Mouse (Mus musculus) hindbrain, embryonic 11.5 days (tissue): ENCODE data around the gene Gm17482. TPM values are rescaled to one million over a fixed set of nuclear protein-coding genes. Genes with fewer than 3 reads are reported as not detected.

Source experiments
- ATAC-seq: fragments of 200-750 bp; cut with Nextera tagmentation; 2 replicates; pipeline ENCODE4 v1.8.0; 2017; ENCODE audit warnings: mild to moderate bottlenecking, moderate TSS enrichment, moderate library complexity; ENCODE audit not compliant: low FRiP score
- DNase-seq: peaks from one replicate; pipeline ENCODE4 v3.0.0-alpha.2; 2015; ENCODE audit warnings: low spot score
- H3K27ac ChIP-seq: fragments of 300-500 bp; sonication (generic); 2 replicates; pipeline ENCODE4 v1.5.1; 2014; ENCODE audit warnings: mild to moderate bottlenecking, low read depth, low read length
- H3K27me3 ChIP-seq: fragments of 300-500 bp; sonication (generic); 2 replicates; pipeline ENCODE4 v1.6.1; 2014; ENCODE audit warnings: mild to moderate bottlenecking, low read length, moderate library complexity, mixed read lengths; ENCODE audit not compliant: control insufficient read depth, insufficient read depth
- H3K36me3 ChIP-seq: fragments of 300-500 bp; sonication (generic); 2 replicates; pipeline ENCODE4 v1.6.1; 2014; ENCODE audit warnings: mild to moderate bottlenecking, low read length, moderate library complexity, mixed read lengths; ENCODE audit not compliant: control insufficient read depth, insufficient read depth
- H3K4me1 ChIP-seq: fragments of 300-500 bp; sonication (generic); replicated peaks from 2 replicates; pipeline ENCODE4 v1.6.1; 2014; ENCODE audit warnings: low read length, mixed read lengths; ENCODE audit not compliant: control insufficient read depth, insufficient read depth
- H3K4me2 ChIP-seq: fragments of 300-500 bp; sonication (generic); replicated peaks from 2 replicates; pipeline ENCODE4 v1.6.1; 2014; ENCODE audit warnings: mild to moderate bottlenecking, low read depth, low read length
- H3K4me3 ChIP-seq: fragments of 300-500 bp; sonication (generic); 2 replicates; pipeline ENCODE4 v1.5.1; 2014; ENCODE audit warnings: low read depth, low read length
- H3K9ac ChIP-seq: fragments of 300-500 bp; sonication (generic); 2 replicates; pipeline ENCODE4 v1.6.1; 2014; ENCODE audit warnings: low read depth, low read length
- H3K9me3 ChIP-seq: fragments of 300-500 bp; sonication (generic); 2 replicates; pipeline ENCODE4 v1.6.1; 2016; ENCODE audit warnings: low read length; ENCODE audit not compliant: control insufficient read depth
- WGBS: fragments of 180-500 bp; shearing (Covaris S2); extraction: QIAGEN DNeasy Blood & Tissue Kit; methylation state at CpG from one replicate; pipeline ENCODE4 v1.1.7; 2014; 5-methylcytosine and 5-hydroxymethylcytosine counted together
- polyA plus RNA-seq: library from polyadenylated mRNA; unstranded; fragments of >200 nt; fragmentation: Nextera tagmentation; extraction: Ambion mirVana; gene quantifications from 2 replicates; pipeline ENCODE4 v1.2.1, GENCODE M21; 2014

Gm17482 gene
- polyA plus RNA-seq, 1 experiment from 2014 or later: not detected

DNA sequence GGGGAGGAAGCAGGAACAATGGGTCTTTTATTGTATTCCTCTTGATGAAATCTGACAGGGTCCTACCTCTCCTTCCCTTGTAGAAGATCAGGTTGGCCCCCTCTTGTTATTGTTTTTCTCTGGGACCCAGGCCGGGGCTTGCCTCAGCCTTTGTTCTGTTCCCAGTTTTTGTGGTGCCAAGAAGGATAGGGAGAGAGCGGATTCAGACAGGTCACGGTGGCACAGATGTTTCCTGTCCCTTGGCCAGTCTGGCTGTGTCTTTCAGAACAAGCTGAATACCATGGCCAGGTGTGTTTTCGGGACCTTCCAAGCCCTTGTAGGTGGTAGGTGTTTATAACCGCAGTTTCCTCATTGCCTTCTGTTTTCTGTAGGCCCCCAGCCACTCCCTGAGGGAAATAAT, 14.0 kb upstream of the Gm17482 start:
- ATAC-seq (no peak), DNase-seq (peak; percentile 3)
- Histone ChIP-seq H3K27ac (no peak overlapping the region), H3K36me3 (no peaks in the 10 kb centered on the region), H3K4me1 (no peaks in the 10 kb centered on the region), H3K4me2 (no peak overlapping the region), H3K9me3 (no peaks in the 10 kb centered on the region), H3K27me3 (no peaks in the 10 kb centered on the region), H3K9ac (no peak overlapping the region), H3K4me3 (no peak overlapping the region)
- 54% methylated on average over 5 of the region's 5 CpGs for whole genome bisulfite sequencing

DNA sequence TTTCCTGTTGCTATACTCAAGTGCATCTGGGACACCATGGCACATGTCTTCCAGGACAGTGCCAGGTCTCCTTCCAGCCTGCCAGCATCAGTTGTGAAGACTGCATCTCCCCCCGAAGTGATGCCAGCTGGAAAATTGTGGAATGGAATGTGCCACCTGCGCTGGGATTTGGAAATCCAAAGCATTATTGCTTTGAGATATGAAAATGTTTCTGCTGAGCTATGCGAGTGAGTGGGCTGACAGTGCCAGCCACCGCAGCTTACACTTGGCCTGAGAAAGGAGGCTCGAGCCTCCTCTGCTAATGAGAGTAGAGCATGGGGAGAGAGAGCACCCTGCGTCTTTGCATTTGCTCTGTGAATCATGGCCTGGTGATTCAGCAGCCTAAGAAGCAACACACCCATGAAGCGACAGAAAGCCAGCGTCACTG, 5.9 kb upstream of the Gm17482 start:
- DNase-seq (no peak), ATAC-seq (no peak)
- Histone ChIP-seq H3K27ac (no peak overlapping the region), H3K4me1 (no peaks in the 10 kb centered on the region), H3K27me3 (no peaks in the 10 kb centered on the region), H3K4me2 (no peak overlapping the region), H3K9ac (no peak overlapping the region), H3K4me3 (no peak overlapping the region), H3K9me3 (no peaks in the 10 kb centered on the region), H3K36me3 (no peaks in the 10 kb centered on the region)
- 84% methylated on average over 8 of the region's 8 CpGs for WGBS

DNA sequence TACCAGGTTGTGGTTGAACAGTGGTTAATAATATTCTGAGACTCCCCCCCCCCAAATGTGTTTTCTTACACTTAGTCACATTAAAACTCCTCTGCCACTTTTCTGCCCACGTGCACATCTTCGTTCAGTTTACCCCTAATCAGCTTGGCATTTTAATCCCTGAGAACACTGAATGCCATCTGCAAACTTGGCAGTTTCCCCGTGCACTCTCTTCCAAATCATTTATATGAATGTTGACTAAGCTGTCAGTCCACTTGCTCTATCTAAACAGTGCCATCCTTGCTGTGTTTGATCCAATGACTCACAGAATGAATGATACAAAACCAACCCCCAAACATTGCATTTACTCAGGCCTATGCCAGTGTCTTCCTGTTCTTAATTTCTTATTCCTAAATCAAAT, 1.6 kb upstream of the Gm17482 start:
- Histone ChIP-seq H3K9ac (no peak overlapping the region), H3K4me1 (no peaks in the 10 kb centered on the region), H3K9me3 (no peaks in the 10 kb centered on the region), H3K27me3 (no peaks in the 10 kb centered on the region), H3K27ac (no peak overlapping the region), H3K36me3 (no peaks in the 10 kb centered on the region), H3K4me3 (no peak overlapping the region), H3K4me2 (no peak overlapping the region)
- no peak for ATAC-seq
- 69% methylated on average over 3 of the region's 3 CpGs for WGBS
- no peak for DNase-seq

DNA sequence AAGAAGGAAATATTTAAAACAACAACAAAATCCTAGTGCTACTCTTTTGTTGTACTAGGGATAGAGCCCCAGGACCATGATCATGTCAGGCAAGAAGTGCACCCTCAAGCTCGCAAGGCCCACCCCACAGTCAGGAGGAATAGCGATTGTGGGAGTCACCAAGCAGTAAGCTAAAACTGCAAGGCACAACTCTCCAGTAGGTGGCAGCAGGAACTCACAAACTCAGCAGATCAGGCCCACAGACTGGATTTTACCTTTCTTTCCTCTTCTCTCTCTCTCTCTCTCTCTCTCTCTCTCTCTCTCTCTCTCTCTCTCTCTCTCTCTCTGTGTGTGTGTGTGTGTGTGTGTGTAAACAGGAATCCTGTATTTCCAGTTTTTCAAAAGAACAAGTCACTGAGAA, 386 bp downstream of the Gm17482 start:
- no peak for ATAC-seq
- H3K9ac ChIP-seq: no peak overlapping the region
- no peak overlapping the region for H3K4me2 ChIP-seq
- no peak overlapping the region for H3K4me3 ChIP-seq
- H3K4me1 ChIP-seq: no peaks in the 10 kb centered on the region
- peak; percentile 85 for DNase-seq
- H3K9me3 ChIP-seq: no peaks in the 10 kb centered on the region
- 5% methylated on average over 2 of the region's 2 CpGs for WGBS
- H3K27ac ChIP-seq: no peak overlapping the region
- no peaks in the 10 kb centered on the region for H3K36me3 ChIP-seq
- no peaks in the 10 kb centered on the region for H3K27me3 ChIP-seq

DNA sequence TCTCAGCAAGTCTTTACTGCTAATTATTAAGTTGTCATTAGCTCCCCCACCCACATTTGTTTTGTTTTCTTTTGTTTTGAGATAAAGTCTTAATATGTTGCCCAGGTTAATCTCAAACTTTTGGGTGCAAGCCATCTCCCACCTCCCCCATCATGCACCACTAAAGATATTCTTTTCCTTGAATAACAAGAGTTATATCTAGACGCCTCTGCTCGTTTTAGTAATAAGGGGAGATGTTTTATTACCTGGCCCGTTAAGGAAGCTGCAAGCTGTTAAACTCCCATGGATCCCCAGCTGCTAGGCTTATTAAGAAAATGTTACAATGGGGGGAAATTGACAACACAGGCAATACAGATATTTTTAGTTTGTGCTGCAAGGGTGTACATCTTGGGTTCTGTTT, 3.4 kb downstream of the Gm17482 start:
- Histone ChIP-seq H3K9me3 (no peaks in the 10 kb centered on the region), H3K9ac (no peak overlapping the region), H3K4me1 (no peaks in the 10 kb centered on the region), H3K36me3 (no peaks in the 10 kb centered on the region), H3K4me2 (no peak overlapping the region), H3K27ac (no peak overlapping the region), H3K4me3 (no peak overlapping the region), H3K27me3 (no peaks in the 10 kb centered on the region)
- no peak for ATAC-seq
- no peak for DNase-seq
- WGBS: 92% methylated on average over 3 of the region's 3 CpGs

DNA sequence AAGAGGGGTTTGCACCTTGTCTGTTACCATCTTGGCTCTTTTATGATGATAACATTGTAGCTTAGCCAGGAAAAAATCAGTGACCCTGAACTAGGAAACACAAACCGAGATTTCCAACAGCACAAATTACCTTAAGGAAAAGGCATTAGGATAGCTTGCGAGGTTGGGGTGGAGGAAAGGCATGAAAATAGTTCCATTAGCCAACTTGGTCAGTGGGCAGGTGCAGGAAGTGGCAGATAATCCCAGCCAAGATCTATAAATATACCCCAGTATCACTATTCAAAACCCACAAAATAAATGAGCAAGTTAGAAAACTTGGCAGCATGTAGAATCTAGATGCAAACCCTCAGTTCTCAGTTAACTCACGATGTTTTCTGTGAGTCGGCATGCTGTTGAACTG, 4.7 kb downstream of the Gm17482 start:
- no peak for DNase-seq
- no peaks in the 10 kb centered on the region for H3K36me3 ChIP-seq
- WGBS: 83% methylated on average over 4 of the region's 4 CpGs
- H3K9me3 ChIP-seq: no peaks in the 10 kb centered on the region
- no peaks in the 10 kb centered on the region for H3K4me1 ChIP-seq
- H3K9ac ChIP-seq: no peak overlapping the region
- ATAC-seq: no peak
- H3K4me2 ChIP-seq: no peak overlapping the region
- H3K27me3 ChIP-seq: no peaks in the 10 kb centered on the region
- no peak overlapping the region for H3K4me3 ChIP-seq
- no peak overlapping the region for H3K27ac ChIP-seq

DNA sequence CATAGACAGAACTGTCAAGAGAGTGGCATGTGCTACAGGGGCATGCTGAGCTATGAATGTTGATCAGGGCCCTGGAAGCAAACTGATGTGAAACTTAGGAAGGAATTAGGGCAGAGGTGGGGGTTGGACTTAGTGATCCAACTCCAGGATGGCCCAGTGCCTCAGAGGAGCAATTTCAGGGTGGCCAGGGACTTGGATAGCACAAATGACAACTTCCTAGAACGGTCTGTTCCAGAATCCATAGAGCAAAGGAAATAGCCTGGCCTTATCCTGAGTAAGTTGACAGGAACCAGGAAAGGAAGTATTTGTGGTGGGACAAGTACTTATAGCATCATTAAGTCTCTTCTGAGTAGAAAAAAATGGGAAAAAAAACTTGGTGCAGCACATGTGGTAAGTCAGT, 5.4 kb downstream of the Gm17482 start:
- H3K27me3 ChIP-seq: no peaks in the 10 kb centered on the region
- no peak overlapping the region for H3K4me3 ChIP-seq
- 88% methylated on average over 1 of the region's 1 CpGs for WGBS
- H3K4me2 ChIP-seq: no peak overlapping the region
- ATAC-seq (no peak), DNase-seq (no peak)
- no peaks in the 10 kb centered on the region for H3K36me3 ChIP-seq
- H3K27ac ChIP-seq: no peak overlapping the region
- no peaks in the 10 kb centered on the region for H3K9me3 ChIP-seq
- no peaks in the 10 kb centered on the region for H3K4me1 ChIP-seq
- H3K9ac ChIP-seq: no peak overlapping the region

DNA sequence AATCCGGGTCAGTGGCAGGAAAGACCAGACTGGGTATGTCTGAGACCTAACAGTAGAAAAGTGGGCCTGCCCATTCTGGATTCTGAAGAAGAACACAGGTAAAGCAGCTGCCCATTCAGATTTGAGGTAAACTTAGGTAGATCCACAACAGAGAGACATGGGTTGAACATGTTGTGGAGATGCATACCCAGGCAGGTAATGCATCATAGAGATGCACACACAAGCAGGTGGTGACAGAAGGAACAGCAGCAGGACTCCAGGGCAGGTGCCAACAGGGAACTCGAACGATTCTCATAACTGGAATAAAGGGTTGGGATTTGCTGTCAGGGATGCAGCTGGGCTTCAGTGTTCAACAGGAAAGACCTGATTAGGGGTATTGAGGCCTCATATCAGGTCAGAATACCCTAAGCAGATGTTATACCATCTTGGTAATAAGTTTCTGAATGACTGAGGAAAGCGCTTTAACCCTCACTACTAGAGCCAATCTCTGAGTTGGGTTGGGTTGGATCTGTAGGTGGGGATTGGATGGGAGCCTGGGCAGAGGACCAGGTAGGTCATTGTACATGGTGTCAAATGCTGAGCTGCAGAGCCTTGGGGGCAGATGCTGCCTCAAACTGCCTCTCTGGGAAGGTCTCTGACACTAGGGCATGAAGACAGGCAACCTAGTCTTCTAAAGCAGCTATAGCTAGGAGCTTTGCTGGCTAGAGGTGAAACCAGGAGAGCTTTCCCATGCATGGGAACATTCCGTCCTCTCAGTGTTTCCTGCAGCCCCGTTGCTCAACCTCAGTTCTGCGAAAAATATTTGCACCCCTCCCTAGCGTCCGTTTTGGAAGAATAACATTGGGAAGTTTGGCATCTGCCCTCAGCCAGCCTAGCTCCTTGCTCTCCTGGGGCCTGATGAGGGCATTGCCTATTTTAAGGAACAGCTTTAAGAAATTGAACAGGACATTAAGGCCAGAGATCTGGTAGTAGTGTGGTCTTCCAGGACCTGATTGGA, 11.2 kb downstream of the Gm17482 start:
- H3K9ac ChIP-seq: no peak overlapping the region
- 86% methylated on average over 9 of the region's 9 CpGs for WGBS

DNA sequence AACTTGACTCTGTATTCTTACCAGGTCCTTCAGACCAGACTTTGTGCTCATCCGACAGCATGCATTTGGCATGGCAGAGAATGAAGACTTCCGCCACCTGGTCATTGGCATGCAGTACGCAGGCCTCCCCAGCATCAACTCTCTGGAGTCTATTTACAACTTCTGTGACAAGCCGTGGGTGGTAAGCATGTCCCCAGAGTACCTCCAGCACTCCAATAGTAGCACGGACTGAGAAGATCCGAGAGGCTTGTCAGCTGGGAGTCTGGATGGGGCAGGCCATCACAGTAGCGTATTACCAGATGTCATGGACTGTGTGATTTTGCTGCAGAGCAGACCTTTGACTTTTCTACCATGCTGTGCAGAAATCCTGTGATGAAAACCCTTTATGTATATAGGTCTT, 12.2 kb downstream of the Gm17482 start:
- no peak overlapping the region for H3K9ac ChIP-seq
- no peaks in the 10 kb centered on the region for H3K36me3 ChIP-seq
- H3K4me1 ChIP-seq: no peaks in the 10 kb centered on the region
- 74% methylated on average over 7 of the region's 7 CpGs for WGBS
- no peak overlapping the region for H3K4me2 ChIP-seq
- no peak overlapping the region for H3K27ac ChIP-seq
- no peak overlapping the region for H3K4me3 ChIP-seq
- no peaks in the 10 kb centered on the region for H3K27me3 ChIP-seq
- H3K9me3 ChIP-seq: no peaks in the 10 kb centered on the region
- ATAC-seq: no peak
- DNase-seq: no peak

More for the DNA sequence above, 11.2 kb downstream of the Gm17482 start:
- Histone ChIP-seq H3K9me3 (no peaks in the 10 kb centered on the region), H3K4me1 (no peaks in the 10 kb centered on the region), H3K4me3 (no peak overlapping the region), H3K4me2 (no peak overlapping the region), H3K27me3 (no peaks in the 10 kb centered on the region), H3K27ac (no peak overlapping the region), H3K36me3 (no peaks in the 10 kb centered on the region)
- DNase-seq (no peak), ATAC-seq (no peak)
